Mouse (Mus musculus) forebrain, embryonic 14.5 days (tissue): ENCODE measurements around the gene Foxi1. TPM values are rescaled to one million over a fixed set of nuclear protein-coding genes. Genes with fewer than 3 reads are reported as not detected.

Experiments
- ATAC-seq: fragments of 200-750 bp; cut with Nextera tagmentation; 2 replicates; pipeline ENCODE4 v1.8.0; 2017; ENCODE audit warnings: mild to moderate bottlenecking, moderate library complexity
- DNase-seq: peaks from one replicate; pipeline ENCODE4 v3.0.0-alpha.2; 2015; ENCODE audit warnings: low spot score
- H3K27ac ChIP-seq: fragments of 300-500 bp; sonication (generic); 2 replicates; pipeline ENCODE4 v1.5.1; 2014; ENCODE audit warnings: low read depth, mild to moderate bottlenecking, control low read depth, low read length, moderate library complexity
- H3K27me3 ChIP-seq: fragments of 300-500 bp; sonication (generic); replicated peaks from 2 replicates; pipeline ENCODE4 v1.6.1; 2014; ENCODE audit warnings: low read length, control low read depth, mixed read lengths; ENCODE audit not compliant: control insufficient read depth, insufficient read depth
- H3K36me3 ChIP-seq: fragments of 300-500 bp; sonication (generic); 2 replicates; pipeline ENCODE4 v1.6.1; 2014; ENCODE audit warnings: low read length, control low read depth; ENCODE audit not compliant: control insufficient read depth, insufficient read depth
- H3K4me1 ChIP-seq: fragments of 300-500 bp; sonication (generic); 2 replicates; pipeline ENCODE4 v1.6.1; 2014; ENCODE audit warnings: antibody characterized with exemption, low read length, control low read depth; ENCODE audit not compliant: control insufficient read depth, insufficient read depth
- H3K4me2 ChIP-seq: fragments of 300-500 bp; sonication (generic); 2 replicates; pipeline ENCODE4 v1.6.1; 2014; ENCODE audit warnings: mild to moderate bottlenecking, control low read depth, low read length
- H3K4me3 ChIP-seq: fragments of 300-500 bp; sonication (generic); 2 replicates; pipeline ENCODE4 v1.5.1; 2014; ENCODE audit warnings: low read depth, low read length, control low read depth
- H3K9ac ChIP-seq: fragments of 300-500 bp; sonication (generic); 2 replicates; pipeline ENCODE4 v1.6.1; 2014; ENCODE audit warnings: mild to moderate bottlenecking, low read length, control low read depth, moderate library complexity
- H3K9me3 ChIP-seq: fragments of 300-500 bp; sonication (generic); replicated peaks from 2 replicates; pipeline ENCODE4 v1.6.1; 2016; ENCODE audit warnings: low read length, control low read depth, mixed read lengths; ENCODE audit not compliant: control insufficient read depth
- WGBS: fragments of 180-500 bp; shearing (Covaris S2); extraction: QIAGEN DNeasy Blood & Tissue Kit; methylation state at CpG from one replicate; pipeline ENCODE4 v1.1.7; 2014; 5-methylcytosine and 5-hydroxymethylcytosine counted together
- polyA plus RNA-seq: library from polyadenylated mRNA; unstranded; fragments of >200 nt; fragmentation: Nextera tagmentation; extraction: Ambion mirVana; gene quantifications from 2 replicates; pipeline ENCODE4 v1.2.1, GENCODE M21; 2014

Gene Foxi1
- polyA plus RNA-seq, 1 experiment from 2014 or later: not detected

- H3K4me2 ChIP-seq: no peak overlapping the region
- WGBS: 19% methylated on average over 5 of the region's 5 CpGs
- no peak overlapping the region for H3K9ac ChIP-seq
- no peaks in the 10 kb centered on the region for H3K9me3 ChIP-seq
- peak; percentile 84 for DNase-seq
- H3K27me3 ChIP-seq: no peaks in the 10 kb centered on the region
- no peaks in the 10 kb centered on the region for H3K4me1 ChIP-seq
- H3K4me3 ChIP-seq: no peak overlapping the region
- no peak overlapping the region for H3K27ac ChIP-seq
- peak; percentile 46; the same call in 1 of the 2 replicates for ATAC-seq
- no peaks in the 10 kb centered on the region for H3K36me3 ChIP-seq
Measured at GRCm38 (mm10) chr11:34212853-34213252, 5.0 kb upstream of the Foxi1 start.

DNA sequence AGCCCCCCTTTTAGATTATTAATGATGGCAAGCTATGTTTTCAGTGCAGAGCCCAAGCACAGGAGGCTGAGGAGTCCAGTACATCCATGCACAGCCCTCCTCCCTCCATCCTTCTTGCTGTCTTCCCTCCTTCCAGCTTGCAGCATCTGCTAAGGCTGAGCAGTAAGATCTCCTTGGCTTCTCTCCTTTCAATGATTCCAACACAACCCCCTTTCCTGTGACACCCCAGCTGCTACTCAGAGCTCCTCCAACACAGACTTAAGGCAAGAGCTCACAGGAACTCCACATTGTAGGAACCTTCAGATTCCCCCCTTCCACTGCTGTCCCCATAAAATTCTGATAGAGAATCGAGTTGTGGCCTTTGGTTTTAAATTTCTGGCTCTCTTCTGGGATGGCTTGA is 5.1 kb downstream of the Foxi1 start:
- WGBS: 56% methylated on average over 1 of the region's 1 CpGs
- no peak overlapping the region for H3K27ac ChIP-seq
- no peak for DNase-seq

DNA sequence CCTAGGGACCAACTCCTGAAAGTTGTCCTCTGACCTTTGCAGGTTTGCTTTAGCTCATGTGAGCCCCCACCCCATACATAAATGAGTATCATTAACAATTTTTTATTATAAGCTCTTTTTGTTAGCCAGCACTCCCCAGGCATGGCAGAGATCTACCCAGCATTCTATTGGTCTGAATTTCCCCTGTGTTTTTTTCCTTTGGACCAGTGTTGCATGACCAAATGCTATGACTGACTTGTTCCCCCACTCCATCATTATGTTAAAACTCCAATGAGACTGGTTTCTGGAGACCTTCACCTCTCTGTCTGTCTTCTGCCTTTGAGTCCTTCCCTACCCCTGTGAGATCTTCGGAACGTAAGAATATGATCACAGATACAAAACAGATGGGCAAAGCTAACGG is 12.7 kb downstream of the Foxi1 start:
- Histone ChIP-seq H3K27me3 (no peaks in the 10 kb centered on the region), H3K4me2 (no peak overlapping the region), H3K4me1 (no peaks in the 10 kb centered on the region), H3K27ac (no peak overlapping the region), H3K36me3 (no peaks in the 10 kb centered on the region), H3K9ac (no peak overlapping the region), H3K4me3 (no peak overlapping the region), H3K9me3 (no peaks in the 10 kb centered on the region)
- DNase-seq (no peak), ATAC-seq (no peak)
- 89% methylated on average over 3 of the region's 3 CpGs for WGBS

More for the DNA sequence above, 5.1 kb downstream of the Foxi1 start:
- H3K27me3 ChIP-seq: no peaks in the 10 kb centered on the region
- no peaks in the 10 kb centered on the region for H3K4me1 ChIP-seq
- no peaks in the 10 kb centered on the region for H3K9me3 ChIP-seq
- no peak for ATAC-seq
- no peak overlapping the region for H3K4me2 ChIP-seq
- H3K9ac ChIP-seq: no peak overlapping the region
- no peak overlapping the region for H3K4me3 ChIP-seq
- H3K36me3 ChIP-seq: no peaks in the 10 kb centered on the region

DNA sequence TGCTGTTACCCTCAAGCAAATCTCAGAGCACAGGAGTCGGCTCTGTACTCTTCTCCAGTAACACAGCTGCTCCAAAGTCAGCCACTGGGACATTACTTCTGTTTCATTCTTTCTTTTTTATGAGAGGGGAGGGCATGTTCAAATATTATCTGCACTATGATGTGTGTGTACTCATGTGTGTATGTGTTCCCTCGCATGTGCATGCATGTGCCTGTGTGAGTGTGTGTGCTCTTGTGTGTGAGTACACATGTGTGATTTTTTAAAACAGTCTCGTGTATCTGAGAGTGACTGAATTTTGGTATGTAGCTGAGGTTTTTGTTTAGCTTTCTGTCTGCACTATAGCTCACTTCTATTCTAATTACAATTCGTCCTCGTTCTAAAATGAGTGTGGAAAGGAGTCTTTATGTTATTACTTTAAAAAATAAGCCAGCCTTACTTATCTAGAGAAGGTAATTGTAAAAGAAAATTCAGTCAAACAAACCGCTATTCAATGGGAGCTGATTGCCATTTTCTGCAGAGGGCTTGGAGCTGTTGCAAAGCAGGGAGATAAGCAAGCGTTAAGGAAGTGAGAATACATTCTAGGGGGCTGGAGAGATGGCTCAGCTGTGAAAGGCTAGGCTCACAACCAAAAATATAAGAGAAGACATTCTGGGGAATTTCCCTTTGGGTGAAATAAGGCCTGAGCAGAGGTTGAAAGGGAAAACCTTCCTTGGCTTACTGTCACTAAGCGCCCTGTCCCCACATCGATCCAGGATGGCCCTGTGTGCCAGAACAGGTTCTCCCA is 13.5 kb downstream of the Foxi1 start:
- H3K4me2 ChIP-seq: no peak overlapping the region
- ATAC-seq (no peak), DNase-seq (no peak)
- H3K4me1 ChIP-seq: no peaks in the 10 kb centered on the region
- no peaks in the 10 kb centered on the region for H3K36me3 ChIP-seq
- H3K27ac ChIP-seq: no peak overlapping the region
- H3K27me3 ChIP-seq: no peaks in the 10 kb centered on the region
- WGBS: 67% methylated on average over 9 of the region's 9 CpGs
- H3K4me3 ChIP-seq: no peak overlapping the region
- no peaks in the 10 kb centered on the region for H3K9me3 ChIP-seq
- no peak overlapping the region for H3K9ac ChIP-seq

DNA sequence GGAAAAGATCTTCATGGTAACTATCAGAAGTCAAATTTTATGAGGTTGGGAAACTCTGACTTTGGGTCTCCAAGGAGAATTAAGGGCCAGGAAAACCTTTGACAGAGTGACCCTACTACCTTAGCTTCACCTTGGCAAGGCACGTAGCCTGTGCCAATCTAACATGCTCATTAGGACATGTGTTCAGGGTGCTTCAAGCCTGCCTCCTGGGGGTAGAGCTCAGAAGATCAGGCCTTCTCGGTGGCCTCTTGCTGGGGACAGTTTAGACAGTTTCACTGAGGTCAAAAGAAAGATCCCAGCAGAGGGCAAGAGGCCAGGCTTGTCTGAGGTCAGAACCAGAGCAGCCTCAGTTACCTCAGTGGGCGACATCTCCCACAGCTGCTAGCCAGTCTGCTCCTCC is 14.2 kb downstream of the Foxi1 start:
- no peak for DNase-seq
- H3K9me3 ChIP-seq: no peaks in the 10 kb centered on the region
- no peaks in the 10 kb centered on the region for H3K36me3 ChIP-seq
- no peak for ATAC-seq
- no peaks in the 10 kb centered on the region for H3K4me1 ChIP-seq
- H3K4me3 ChIP-seq: no peak overlapping the region
- H3K9ac ChIP-seq: no peak overlapping the region
- no peaks in the 10 kb centered on the region for H3K27me3 ChIP-seq
- H3K27ac ChIP-seq: no peak overlapping the region
- 66% methylated on average over 3 of the region's 3 CpGs for WGBS
- H3K4me2 ChIP-seq: no peak overlapping the region

GRCm38 (mm10) chr11:34184266-34184665 is 23.6 kb downstream of the Foxi1 start:
- DNase-seq (no peak), ATAC-seq (no peak)
- WGBS: 79% methylated on average over 2 of the region's 2 CpGs
- Histone ChIP-seq H3K4me2 (no peak overlapping the region), H3K36me3 (no peaks in the 10 kb centered on the region), H3K27me3 (no peaks in the 10 kb centered on the region), H3K4me3 (no peak overlapping the region), H3K27ac (no peak overlapping the region), H3K4me1 (peaks cover 6% of the 10 kb centered on the region; the same call in 1 of the 2 replicates), H3K9ac (no peak overlapping the region), H3K9me3 (no peaks in the 10 kb centered on the region)

GRCm38 (mm10) chr11:34181214-34182117 is 26.4 kb downstream of the Foxi1 start:
- no peaks in the 10 kb centered on the region for H3K27me3 ChIP-seq
- no peaks in the 10 kb centered on the region for H3K9me3 ChIP-seq
- no peak overlapping the region for H3K27ac ChIP-seq
- H3K4me1 ChIP-seq: peaks cover 6% of the 10 kb centered on the region; the same call in 1 of the 2 replicates
- no peak overlapping the region for H3K4me2 ChIP-seq
- H3K9ac ChIP-seq: no peak overlapping the region
- DNase-seq: peak; percentile 39
- H3K36me3 ChIP-seq: no peaks in the 10 kb centered on the region
- no peak overlapping the region for H3K4me3 ChIP-seq
- 36% methylated on average over 8 of the region's 8 CpGs for WGBS
- ATAC-seq: no peak; the same call in 1 of the 2 replicates

DNA sequence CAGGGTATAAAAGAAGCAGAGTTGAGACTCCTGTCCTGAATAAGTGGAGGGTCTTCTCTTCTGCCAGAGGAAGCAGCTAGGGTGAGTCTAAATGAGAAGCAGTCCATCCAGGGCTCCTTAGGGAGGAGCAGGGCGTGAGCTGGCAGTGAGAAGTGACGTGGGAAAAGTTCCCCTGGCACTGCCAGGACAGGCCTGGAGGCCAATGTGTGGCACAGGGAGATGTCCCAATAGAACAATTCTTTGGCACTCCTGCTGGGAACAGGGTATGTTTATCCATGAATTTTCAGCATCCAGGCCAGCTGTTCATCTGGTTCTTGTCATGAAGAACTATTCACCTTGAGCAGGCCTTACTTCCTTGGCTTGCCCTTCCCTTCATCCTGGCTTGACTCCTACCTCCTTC is 29.1 kb downstream of the Foxi1 start:
- no peak overlapping the region for H3K27ac ChIP-seq
- H3K4me3 ChIP-seq: no peak overlapping the region
- no peak for DNase-seq
- 80% methylated on average over 2 of the region's 2 CpGs for WGBS
- no peak for ATAC-seq
- H3K9ac ChIP-seq: no peak overlapping the region
- H3K4me2 ChIP-seq: no peak overlapping the region
- H3K4me1 ChIP-seq: peaks cover 6% of the 10 kb centered on the region; the same call in 1 of the 2 replicates
- no peaks in the 10 kb centered on the region for H3K36me3 ChIP-seq
- H3K27me3 ChIP-seq: no peaks in the 10 kb centered on the region
- H3K9me3 ChIP-seq: no peaks in the 10 kb centered on the region
